Mouse (Mus musculus): ENCODE results near the gene Skap1. TPM values are rescaled to one million over a fixed set of nuclear protein-coding genes. Genes with fewer than 3 reads are reported as not detected.

The Skap1 gene
- polyA plus RNA-seq, 1 experiment = 3.0 TPM

DNA sequence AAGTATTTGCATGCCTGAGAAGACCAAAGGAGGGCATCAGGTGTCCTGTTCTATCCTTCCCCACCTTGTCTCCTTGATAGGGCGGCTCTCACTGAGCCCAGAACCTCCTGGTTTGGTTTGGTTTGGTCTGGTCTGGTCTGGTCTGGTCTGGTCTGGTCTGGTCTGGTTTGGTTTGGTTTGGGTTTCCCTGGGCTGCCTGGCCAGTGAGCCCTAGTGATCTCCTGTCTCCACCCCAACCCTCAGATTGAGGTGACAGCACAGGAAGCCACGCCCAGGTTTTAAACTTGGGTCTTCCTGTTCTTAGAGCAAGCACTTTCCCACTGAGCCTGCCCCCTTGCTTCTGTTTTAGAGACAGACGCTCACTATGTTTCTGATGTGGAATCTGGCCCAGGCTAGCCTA lies 202.5 kb downstream of the Skap1 start:
- no peaks in the 10 kb centered on the region for H3K4me1 ChIP-seq (ENCODE audit: control insufficient read depth, insufficient read depth, low read length)
- H3K4me3 ChIP-seq (ENCODE audit: insufficient read depth, low read length) = no peak overlapping the region
- H3K27ac ChIP-seq (ENCODE audit: insufficient read depth, low read length) = no peak overlapping the region
- no peak for TF ChIP-seq CTCF (IDR thresholded peaks at IDR 0.05; ENCODE audit: extremely low read depth, insufficient read depth, low read length)
- TF ChIP-seq POLR2A (IDR thresholded peaks at IDR 0.05; ENCODE audit: extremely low read depth, insufficient read depth, low read length) = no peak

DNA sequence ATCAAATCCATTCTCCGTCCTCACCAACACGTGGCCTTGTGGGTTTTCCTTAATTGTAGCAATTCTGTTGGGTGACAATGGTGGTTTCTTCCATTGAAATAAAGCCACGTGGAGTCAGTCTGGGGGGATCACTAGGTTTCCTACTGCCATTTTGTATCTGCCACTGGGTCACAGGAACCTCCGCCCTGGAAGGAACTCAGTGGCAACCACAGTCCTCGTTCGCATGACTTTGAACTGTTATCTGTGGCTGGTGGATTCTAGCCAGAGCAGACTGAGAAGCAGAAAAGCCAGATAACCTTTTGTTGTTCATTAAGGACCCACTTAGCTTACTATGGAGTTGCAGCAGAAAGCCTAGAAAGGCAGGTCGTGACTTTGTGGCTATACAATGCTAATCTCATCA lies 204.0 kb downstream of the Skap1 start:
- Histone ChIP-seq H3K4me1 (ENCODE audit: control insufficient read depth, insufficient read depth, low read length) (no peaks in the 10 kb centered on the region), H3K4me3 (ENCODE audit: insufficient read depth, low read length) (no peak overlapping the region), H3K27ac (ENCODE audit: insufficient read depth, low read length) (no peak overlapping the region)
- TF ChIP-seq CTCF (IDR thresholded peaks at IDR 0.05; ENCODE audit: extremely low read depth, insufficient read depth, low read length) (no peak), POLR2A (IDR thresholded peaks at IDR 0.05; ENCODE audit: extremely low read depth, insufficient read depth, low read length) (no peak)

DNA sequence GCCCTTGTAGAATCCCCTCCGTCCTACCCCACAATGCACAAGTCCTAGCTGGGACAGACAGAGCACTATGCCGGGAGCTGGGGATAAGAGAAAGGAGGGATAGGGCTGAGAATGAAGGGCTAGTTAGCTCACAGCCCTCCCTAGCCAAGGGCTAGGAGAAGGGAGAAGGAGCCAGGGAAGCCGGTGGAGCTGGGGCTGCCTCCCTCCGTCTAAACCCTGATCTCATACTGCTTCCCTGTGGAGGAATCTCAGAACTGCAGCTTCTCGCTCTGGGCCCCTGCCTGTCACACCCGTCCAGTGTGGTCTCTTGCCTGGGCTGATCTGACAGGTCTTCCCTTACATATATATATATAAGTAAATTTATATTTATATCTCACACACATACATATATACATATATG lies 209.4 kb downstream of the Skap1 start:
- Histone ChIP-seq H3K4me3 (ENCODE audit: insufficient read depth, low read length) (no peak overlapping the region), H3K27ac (ENCODE audit: insufficient read depth, low read length) (no peak overlapping the region), H3K4me1 (ENCODE audit: control insufficient read depth, insufficient read depth, low read length) (peaks cover 1% of the 10 kb centered on the region; the same call in 1 of the 2 replicates)
- no peak for TF ChIP-seq POLR2A (IDR thresholded peaks at IDR 0.05; ENCODE audit: extremely low read depth, insufficient read depth, low read length)
- peak; percentile 69 for TF ChIP-seq CTCF (IDR thresholded peaks at IDR 0.05; ENCODE audit: extremely low read depth, insufficient read depth, low read length)

DNA sequence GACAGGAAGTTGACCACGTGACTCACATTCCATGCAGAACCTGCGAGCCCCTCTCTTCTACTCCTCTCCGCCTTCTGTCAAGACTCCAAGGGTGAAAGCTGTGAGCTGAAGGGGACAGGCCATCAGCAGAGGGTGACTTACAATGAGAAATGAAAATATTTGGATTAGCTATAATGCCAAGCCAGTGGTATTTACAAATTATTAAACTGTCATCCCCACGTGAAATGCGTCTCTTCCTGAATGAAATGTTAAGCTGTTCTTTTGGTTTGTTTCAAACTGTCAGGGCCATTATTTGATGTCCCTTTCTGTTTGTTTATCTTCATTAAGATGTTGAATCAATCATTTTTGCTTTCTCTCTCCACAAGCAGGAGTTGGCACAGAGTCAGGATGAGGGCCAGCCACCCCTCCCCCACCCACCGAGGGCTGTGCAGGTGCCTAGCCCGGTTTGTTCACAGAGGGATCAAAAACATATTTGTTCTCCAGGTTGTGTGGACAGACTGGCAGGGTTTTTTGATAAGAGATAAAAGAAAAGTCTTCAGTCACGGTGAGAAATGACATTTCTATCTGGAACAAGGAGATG lies 210.5 kb downstream of the Skap1 start:
- Histone ChIP-seq H3K4me3 (ENCODE audit: insufficient read depth, low read length) (no peak overlapping the region), H3K4me1 (ENCODE audit: control insufficient read depth, insufficient read depth, low read length) (peaks cover 1% of the 10 kb centered on the region), H3K27ac (ENCODE audit: insufficient read depth, low read length) (no peak overlapping the region)
- no peak for TF ChIP-seq CTCF (IDR thresholded peaks at IDR 0.05; ENCODE audit: extremely low read depth, insufficient read depth, low read length)
- no peak for TF ChIP-seq POLR2A (IDR thresholded peaks at IDR 0.05; ENCODE audit: extremely low read depth, insufficient read depth, low read length)

DNA sequence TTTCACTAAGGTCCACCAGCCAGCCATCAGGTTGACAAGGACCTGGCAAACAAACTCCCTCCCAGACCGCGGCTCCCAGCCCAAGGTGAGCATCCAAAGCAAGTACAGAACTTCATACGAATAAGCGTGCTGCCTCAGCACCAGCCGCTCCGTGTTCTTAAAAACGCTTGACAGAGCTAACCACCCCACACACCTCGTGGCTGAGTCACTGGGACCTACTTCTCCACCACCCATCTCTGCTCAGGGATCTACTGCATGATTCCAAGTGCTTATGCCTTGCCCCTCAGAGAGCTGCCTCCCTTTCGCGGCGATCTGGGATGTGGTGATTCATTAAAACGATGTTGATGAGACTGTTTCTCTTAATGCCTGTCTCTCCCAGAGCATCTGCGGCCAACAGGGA lies 213.6 kb downstream of the Skap1 start:
- peaks cover 1% of the 10 kb centered on the region for H3K4me1 ChIP-seq (ENCODE audit: control insufficient read depth, insufficient read depth, low read length)
- no peak overlapping the region for H3K27ac ChIP-seq (ENCODE audit: insufficient read depth, low read length)
- no peak for TF ChIP-seq POLR2A (IDR thresholded peaks at IDR 0.05; ENCODE audit: extremely low read depth, insufficient read depth, low read length)
- TF ChIP-seq CTCF (IDR thresholded peaks at IDR 0.05; ENCODE audit: extremely low read depth, insufficient read depth, low read length) = no peak
- no peak overlapping the region for H3K4me3 ChIP-seq (ENCODE audit: insufficient read depth, low read length)

DNA sequence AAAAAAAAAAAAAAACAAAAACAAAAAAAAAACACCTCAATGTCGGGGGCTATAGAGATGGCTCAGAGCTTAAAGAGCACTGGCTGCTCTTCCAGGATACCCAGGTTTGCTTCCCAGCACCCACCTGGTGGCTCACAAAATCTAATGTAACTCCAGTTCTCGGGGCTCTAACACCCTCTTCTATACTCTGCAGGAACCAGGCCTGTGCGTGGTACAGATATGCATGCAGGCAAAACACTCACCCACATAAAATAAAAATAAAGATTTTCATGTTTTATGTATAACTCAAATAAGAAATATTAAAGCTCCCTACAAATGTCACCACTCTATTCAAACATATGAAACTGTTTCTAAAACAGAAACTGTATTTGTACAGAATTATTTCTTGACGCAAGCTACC lies 214.6 kb downstream of the Skap1 start:
- TF ChIP-seq CTCF (IDR thresholded peaks at IDR 0.05; ENCODE audit: extremely low read depth, insufficient read depth, low read length) (no peak), POLR2A (IDR thresholded peaks at IDR 0.05; ENCODE audit: extremely low read depth, insufficient read depth, low read length) (no peak)
- Histone ChIP-seq H3K27ac (ENCODE audit: insufficient read depth, low read length) (no peak overlapping the region), H3K4me1 (ENCODE audit: control insufficient read depth, insufficient read depth, low read length) (peaks cover 1% of the 10 kb centered on the region), H3K4me3 (ENCODE audit: insufficient read depth, low read length) (no peak overlapping the region)

DNA sequence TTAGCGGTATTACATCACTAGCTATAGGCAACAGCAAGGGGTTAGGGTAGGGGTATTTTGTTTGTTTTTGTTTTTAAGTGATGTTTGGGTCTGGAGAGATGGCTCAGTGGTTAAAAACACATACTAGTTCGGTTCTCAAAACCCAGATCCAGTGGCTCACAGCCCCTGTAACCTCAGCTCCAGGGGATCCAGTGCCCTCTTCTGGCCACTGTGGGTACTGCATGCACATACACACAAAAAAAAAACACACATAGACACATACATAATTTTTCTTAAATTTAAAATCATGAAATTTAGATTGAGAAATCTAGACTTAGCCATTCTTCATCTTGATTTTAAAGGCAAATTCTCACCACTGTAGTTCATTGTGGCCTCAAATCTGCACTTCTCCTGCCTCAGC lies 221.0 kb downstream of the Skap1 start:
- H3K4me3 ChIP-seq (ENCODE audit: insufficient read depth, low read length) = no peak overlapping the region
- no peak overlapping the region for H3K27ac ChIP-seq (ENCODE audit: insufficient read depth, low read length)
- H3K4me1 ChIP-seq (ENCODE audit: control insufficient read depth, insufficient read depth, low read length) = no peaks in the 10 kb centered on the region
- TF ChIP-seq POLR2A (IDR thresholded peaks at IDR 0.05; ENCODE audit: extremely low read depth, insufficient read depth, low read length) (no peak), CTCF (IDR thresholded peaks at IDR 0.05; ENCODE audit: extremely low read depth, insufficient read depth, low read length) (no peak)

DNA sequence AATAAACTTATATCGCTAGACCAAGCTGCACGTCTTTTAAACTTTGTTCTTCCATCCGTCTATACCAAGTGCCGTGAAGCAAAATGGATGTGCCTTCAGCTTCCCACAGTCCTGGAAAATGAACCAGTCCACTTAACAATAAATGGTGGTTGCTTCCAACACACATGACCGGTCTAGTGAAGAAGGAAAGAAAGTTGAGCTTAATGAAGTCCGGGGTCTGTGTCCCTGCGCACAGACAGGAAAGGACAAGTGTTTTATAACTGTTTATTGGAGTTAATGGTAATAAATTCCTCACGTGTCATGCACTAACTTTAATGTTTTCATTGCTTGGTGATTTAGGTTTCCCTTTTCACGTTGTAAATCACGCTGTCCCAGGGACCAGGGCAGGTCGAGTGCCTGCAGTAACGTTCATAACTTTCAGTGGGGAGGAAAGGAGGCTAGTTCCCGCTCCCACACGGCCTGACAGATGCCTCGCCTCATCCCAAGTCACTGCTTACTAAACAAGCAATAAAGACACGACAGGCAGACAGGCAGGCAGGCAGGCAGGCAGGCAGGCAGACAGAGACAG lies 222.4 kb downstream of the Skap1 start:
- no peak overlapping the region for H3K27ac ChIP-seq (ENCODE audit: insufficient read depth, low read length)
- TF ChIP-seq POLR2A (IDR thresholded peaks at IDR 0.05; ENCODE audit: extremely low read depth, insufficient read depth, low read length) = no peak
- TF ChIP-seq CTCF (IDR thresholded peaks at IDR 0.05; ENCODE audit: extremely low read depth, insufficient read depth, low read length) = no peak
- H3K4me3 ChIP-seq (ENCODE audit: insufficient read depth, low read length) = no peak overlapping the region
- H3K4me1 ChIP-seq (ENCODE audit: control insufficient read depth, insufficient read depth, low read length) = no peaks in the 10 kb centered on the region

DNA sequence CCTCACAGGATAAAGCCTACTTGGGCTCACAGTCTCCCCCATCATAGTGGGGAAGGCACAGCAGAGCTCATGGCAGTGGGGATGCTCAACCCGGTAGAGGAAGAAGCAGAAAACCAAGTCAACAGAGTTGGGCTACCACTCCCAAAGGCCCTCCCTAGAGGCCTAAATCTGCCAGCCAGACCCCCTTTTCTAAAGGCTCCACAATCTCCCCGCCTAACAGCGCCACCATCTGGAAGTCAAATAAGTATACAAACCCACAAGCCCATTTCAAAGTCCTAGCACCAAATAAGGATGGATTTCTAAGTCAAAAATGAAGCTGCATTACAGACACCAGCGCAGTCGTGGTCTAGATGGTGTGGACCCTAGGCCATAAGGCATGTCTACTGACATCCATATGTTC lies 227.9 kb downstream of the Skap1 start:
- H3K27ac ChIP-seq (ENCODE audit: insufficient read depth, low read length) = no peak overlapping the region
- TF ChIP-seq POLR2A (IDR thresholded peaks at IDR 0.05; ENCODE audit: extremely low read depth, insufficient read depth, low read length) = no peak
- TF ChIP-seq CTCF (IDR thresholded peaks at IDR 0.05; ENCODE audit: extremely low read depth, insufficient read depth, low read length) = no peak
- peaks cover 2% of the 10 kb centered on the region; the same call in 1 of the 2 replicates for H3K4me1 ChIP-seq (ENCODE audit: control insufficient read depth, insufficient read depth, low read length)
- no peak overlapping the region for H3K4me3 ChIP-seq (ENCODE audit: insufficient read depth, low read length)

DNA sequence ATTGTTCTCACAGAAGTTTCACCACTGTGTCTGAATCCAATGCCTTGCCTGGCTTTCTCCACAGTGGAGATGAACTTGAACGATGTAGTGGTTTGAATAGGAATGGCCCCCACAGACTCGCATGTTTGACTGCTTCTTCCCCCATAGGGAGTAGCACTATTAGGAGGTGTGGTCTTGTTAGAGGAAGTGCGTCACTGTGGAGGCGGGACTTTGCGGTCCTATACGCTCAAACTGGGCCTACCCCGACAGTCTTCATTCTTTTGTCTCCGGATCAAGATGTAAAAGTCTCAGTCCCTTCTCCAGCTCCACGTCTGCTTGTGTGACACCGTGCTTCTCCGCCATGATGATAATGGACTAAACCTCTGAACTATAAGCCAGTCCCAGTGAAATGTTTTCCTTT lies 229.0 kb downstream of the Skap1 start:
- no peak for TF ChIP-seq POLR2A (IDR thresholded peaks at IDR 0.05; ENCODE audit: extremely low read depth, insufficient read depth, low read length)
- no peak for TF ChIP-seq CTCF (IDR thresholded peaks at IDR 0.05; ENCODE audit: extremely low read depth, insufficient read depth, low read length)
- Histone ChIP-seq H3K4me1 (ENCODE audit: control insufficient read depth, insufficient read depth, low read length) (peaks cover 2% of the 10 kb centered on the region; the same call in 1 of the 2 replicates), H3K27ac (ENCODE audit: insufficient read depth, low read length) (no peak overlapping the region), H3K4me3 (ENCODE audit: insufficient read depth, low read length) (no peak overlapping the region)
